In genomic region chr1:167340111-167340787, GRCm38 (mm10) we compare ENCODE assay signal across 8 mouse cellular contexts. TPM values are rescaled to one million over a fixed set of nuclear protein-coding genes. Genes with fewer than 3 reads are reported as not detected.
DNase-seq lines count a peak whose midpoint lies in the region; ATAC-seq and TF ChIP-seq lines count a peak whose summit lies in the region.

No protein-coding gene starts in this region.

- H3K27ac ChIP-seq in intestine, embryonic 14.5 days (ENCODE audit: low read depth), result no peak overlapping the region

- H3K79me2 ChIP-seq in myocyte (ENCODE audit: control insufficient read depth, insufficient read depth), result no peaks in the 10 kb centered on the region

- no peaks in the 10 kb centered on the region for H3K4me1 ChIP-seq in intestine, embryonic 14.5 days (replicated peaks; ENCODE audit: control insufficient read depth, insufficient read depth, low read length)

- H3ac ChIP-seq in myocyte (ENCODE audit: control insufficient read depth, insufficient read length), result no peak overlapping the region

- H3K36me3 ChIP-seq in intestine, embryonic 14.5 days (ENCODE audit: control insufficient read depth, insufficient read depth, low read length), result no peaks in the 10 kb centered on the region
- no peaks in the 10 kb centered on the region for H3K36me3 ChIP-seq in myocyte (ENCODE audit: control insufficient read depth, insufficient read depth)

- ATAC-seq in intestine, embryonic 14.5 days (replicated peaks; ENCODE audit: low FRiP score, low TSS enrichment, low read depth), result peak; percentile 53

- peaks cover 12% of the 10 kb centered on the region for H3K27me3 ChIP-seq in intestine, embryonic 14.5 days (replicated peaks; ENCODE audit: control insufficient read depth, insufficient read depth, low read length)
- no peaks in the 10 kb centered on the region for H3K27me3 ChIP-seq in myocyte (ENCODE audit: control insufficient read depth, insufficient read depth, insufficient read length)

- WGBS in intestine, embryonic 14.5 days, result 3% methylated on average over 47 of the region's 47 CpGs

- no peak for TF ChIP-seq POLR2A in myocyte (IDR thresholded peaks at IDR 0.05; ENCODE audit: insufficient read length, low read depth)

- H3K9me3 ChIP-seq in intestine, embryonic 14.5 days (ENCODE audit: control insufficient read depth, low read length), result no peaks in the 10 kb centered on the region

- peak overlapping the region; percentile 22; the same call in 1 of the 2 replicates for H3K9ac ChIP-seq in intestine, embryonic 14.5 days (ENCODE audit: low read length)

- H3K4me2 ChIP-seq in intestine, embryonic 14.5 days (ENCODE audit: low read length), result peak overlapping the region; percentile 72
- H3K4me2 ChIP-seq in myocyte (ENCODE audit: low read depth), result peak overlapping the region; percentile 71

- peak overlapping the region; percentile 43 for H3K4me3 ChIP-seq in intestine, embryonic 14.5 days (ENCODE audit: low read depth, low read length)
- peak overlapping the region; percentile 18 for H3K4me3 ChIP-seq in myocyte

- DNase-seq in cerebellum, adult 11-12 months, result peak; percentile 14
- no peak for DNase-seq in cerebellum, adult 8-10 months
- DNase-seq in thymus, postnatal 0 days (ENCODE audit: low spot score), result peak; percentile 24
- no peak for DNase-seq in thymus, adult 18-20 months
- DNase-seq in intestine, embryonic 14.5 days (ENCODE audit: low spot score), result peak; percentile 55
- DNase-seq in adrenal gland, adult 2 months, result no peak
- no peak for DNase-seq in left cerebral cortex, adult 11 months (ENCODE audit: low spot score)

TF ChIP-seq in myocyte, 11 proteins besides CTCF, POLR2A, EP300 and RAD21:
- TF ChIP-seq MAX (IDR thresholded peaks at IDR 0.05; ENCODE audit: low read depth) (no peak), REST (IDR thresholded peaks at IDR 0.05; ENCODE audit: insufficient read depth, insufficient read length) (no peak), E2F4 (IDR thresholded peaks at IDR 0.05; ENCODE audit: insufficient read depth) (no peak), POLR2AphosphoS2 (IDR thresholded peaks at IDR 0.05; ENCODE audit: insufficient read length, low read depth) (no peak), CEBPB (IDR thresholded peaks at IDR 0.05; ENCODE audit: insufficient read depth, poor library complexity, severe bottlenecking) (no peak), TCF3 (IDR thresholded peaks at IDR 0.05; ENCODE audit: insufficient read length, low read depth) (no peak), USF1 (IDR thresholded peaks at IDR 0.05; ENCODE audit: low read depth) (no peak), TCF12 (IDR thresholded peaks at IDR 0.05; ENCODE audit: insufficient read depth, poor library complexity, severe bottlenecking) (no peak), MYOG (IDR thresholded peaks at IDR 0.05; ENCODE audit: control insufficient read depth in 1 of 3, insufficient read depth in 1 of 3, insufficient read length in 2 of 3, low read depth in 2 of 3) (no peak), SRF (IDR thresholded peaks at IDR 0.05; ENCODE audit: control insufficient read depth, insufficient read length, low read depth) (no peak), MYOD1 (IDR thresholded peaks at IDR 0.05; ENCODE audit: control insufficient read depth in 1 of 3, insufficient read length in 2 of 3, low read depth in 2 of 3) (no peak)

RNA-seq across cellular contexts. Expression of gene Aldh9a1, which starts 9.5 kb away (rescaled TPM):
- polyA plus RNA-seq in thymus, postnatal 0 days (2015; fragmentation: Nextera tagmentation; extraction: Ambion mirVana), result 66.9 and 68.6 TPM in 2 replicates
- 77.8 and 83.3 TPM in 2 replicates for polyA plus RNA-seq in intestine, embryonic 14.5 days (2014; fragmentation: Nextera tagmentation; extraction: Ambion mirVana)
- polyA plus RNA-seq in myocyte (2012; fragmentation: generic; extraction: Trizol), result 17.6 TPM
- total RNA-seq in adrenal gland, adult 2 months (2021), result 10 to 100 TPM; 77.1 to 84.8 TPM
- 62.4 and 62.8 TPM in 2 replicates for polyA plus RNA-seq in adrenal gland, adult 2 months (2012; rRNA removed)

RNA-seq across cellular contexts. Expression of gene Tmco1, which starts 32.1 kb away (rescaled TPM):
- polyA plus RNA-seq in thymus, postnatal 0 days (2015; fragmentation: Nextera tagmentation; extraction: Ambion mirVana), result 91.4 and 98.8 TPM in 2 replicates
- polyA plus RNA-seq in intestine, embryonic 14.5 days (2014; fragmentation: Nextera tagmentation; extraction: Ambion mirVana), result 94.9 and 99.4 TPM in 2 replicates
- 57.2 TPM for polyA plus RNA-seq in myocyte (2012; fragmentation: generic; extraction: Trizol)
- total RNA-seq in adrenal gland, adult 2 months (2021), result 100 to 1,000 TPM; 141 to 146 TPM
- polyA plus RNA-seq in adrenal gland, adult 2 months (2012; rRNA removed), result 58.7 and 83.4 TPM in 2 replicates

RNA-seq across cellular contexts. Expression of gene Mgst3, which starts 53.4 kb away (rescaled TPM):
- polyA plus RNA-seq in thymus, postnatal 0 days (2015; fragmentation: Nextera tagmentation; extraction: Ambion mirVana), result 36.5 and 40.7 TPM in 2 replicates
- 179 and 217 TPM in 2 replicates for polyA plus RNA-seq in intestine, embryonic 14.5 days (2014; fragmentation: Nextera tagmentation; extraction: Ambion mirVana)
- polyA plus RNA-seq in myocyte (2012; fragmentation: generic; extraction: Trizol), result 62.0 TPM
- 10 to 100 TPM; 79.0 to 84.2 TPM for total RNA-seq in adrenal gland, adult 2 months (2021)
- polyA plus RNA-seq in adrenal gland, adult 2 months (2012; rRNA removed), result 298 and 342 TPM in 2 replicates

RNA-seq across cellular contexts. Expression of gene Uck2, which starts 55.1 kb away (rescaled TPM):
- 165 and 193 TPM in 2 replicates for polyA plus RNA-seq in thymus, postnatal 0 days (2015; fragmentation: Nextera tagmentation; extraction: Ambion mirVana)
- 47.3 and 53.0 TPM in 2 replicates for polyA plus RNA-seq in intestine, embryonic 14.5 days (2014; fragmentation: Nextera tagmentation; extraction: Ambion mirVana)
- 66.7 TPM for polyA plus RNA-seq in myocyte (2012; fragmentation: generic; extraction: Trizol)
- 100 to 1,000 TPM in 1 of 2 experiments, 10 to 100 TPM in 1; 39.5 to 107 TPM for total RNA-seq in adrenal gland, adult 2 months (2021)
- 15.8 and 30.4 TPM in 2 replicates for polyA plus RNA-seq in adrenal gland, adult 2 months (2012; rRNA removed)

Comparison
In these comparisons a context has a peak if more than half of its experiments do, and no peak if none do; other contexts are left out.
1. DNase-seq: peak in cerebellum, adult 11-12 months (single experiment), thymus, postnatal 0 days (single experiment) and intestine, embryonic 14.5 days (single experiment); none in cerebellum, adult 8-10 months (single experiment), thymus, adult 18-20 months (0 of 2), adrenal gland, adult 2 months (single experiment) and left cerebral cortex, adult 11 months (single experiment).